Mouse (Mus musculus): ENCODE measurements around the gene 1700025C18Rik.
A peak's percentile ranks its signal among the peaks of the same experiment; 100 is the strongest.

1700025C18Rik gene

DNA sequence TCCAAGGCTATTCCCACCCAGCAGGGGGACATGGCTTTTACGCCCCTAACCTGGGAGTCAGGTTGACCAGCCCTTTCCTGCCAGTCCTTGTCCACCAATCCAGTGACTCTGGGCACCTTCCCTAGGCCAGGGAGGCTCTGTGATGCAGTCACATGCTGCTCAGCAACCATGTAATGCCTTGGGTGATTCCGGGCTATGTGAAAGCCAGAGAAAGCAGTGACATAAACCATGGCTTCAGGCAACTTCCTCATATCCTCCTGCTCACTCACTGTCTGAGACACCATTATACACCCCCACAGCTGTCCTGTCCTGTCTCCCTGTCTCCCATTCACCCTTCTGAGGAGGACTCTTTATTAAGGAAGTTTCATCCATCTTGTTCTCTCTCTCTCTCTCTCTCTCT, at the start of gene 1700025C18Rik:
Gene 1700025C18Rik (minus strand): TSS at position 101 of the 400 bp plus-strand sequence.
- no peak for DNase-seq

DNA sequence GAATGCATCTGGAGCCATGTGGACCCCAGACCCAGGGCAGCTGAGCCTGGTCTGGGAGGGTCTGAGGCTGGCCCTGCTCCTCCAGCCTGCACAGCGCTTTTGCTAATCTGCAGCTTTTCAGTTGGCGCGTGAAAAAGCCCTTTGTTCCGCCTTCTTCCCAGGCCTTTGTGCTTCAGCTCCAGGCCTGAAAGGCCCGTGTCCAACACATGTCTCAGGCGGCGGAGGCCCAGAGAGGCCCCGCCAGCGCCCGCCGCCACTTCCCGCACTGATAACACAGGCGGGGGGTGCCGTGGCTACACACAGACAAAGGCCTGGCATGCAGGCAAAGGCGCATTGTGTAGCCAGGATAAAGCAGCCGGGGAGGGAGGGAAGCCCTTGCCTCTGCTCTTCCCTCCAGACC, 45.5 kb upstream of the 1700025C18Rik start:
- DNase-seq: no peak

DNA sequence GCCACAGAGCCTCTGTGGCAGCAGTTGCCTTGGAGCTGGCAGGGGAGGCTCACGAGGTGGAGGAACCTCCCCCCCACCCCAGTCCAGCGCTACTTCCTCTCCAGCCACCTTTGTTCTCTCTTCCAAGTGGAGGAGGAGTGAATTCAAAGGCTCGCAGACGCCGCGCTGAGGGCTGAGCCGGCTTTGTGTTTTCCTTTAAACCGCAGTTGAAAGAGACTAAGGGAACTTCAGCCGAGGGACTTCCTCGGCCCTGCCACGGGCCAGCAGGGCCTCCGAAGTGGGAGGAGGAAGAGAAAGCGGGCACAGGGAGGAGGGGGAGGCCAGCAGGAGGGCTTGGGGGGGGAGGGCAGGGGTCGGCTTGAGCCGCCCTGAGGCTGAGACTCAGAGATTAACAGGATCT, 43.0 kb upstream of the 1700025C18Rik start:
- DNase-seq: no peak

DNA sequence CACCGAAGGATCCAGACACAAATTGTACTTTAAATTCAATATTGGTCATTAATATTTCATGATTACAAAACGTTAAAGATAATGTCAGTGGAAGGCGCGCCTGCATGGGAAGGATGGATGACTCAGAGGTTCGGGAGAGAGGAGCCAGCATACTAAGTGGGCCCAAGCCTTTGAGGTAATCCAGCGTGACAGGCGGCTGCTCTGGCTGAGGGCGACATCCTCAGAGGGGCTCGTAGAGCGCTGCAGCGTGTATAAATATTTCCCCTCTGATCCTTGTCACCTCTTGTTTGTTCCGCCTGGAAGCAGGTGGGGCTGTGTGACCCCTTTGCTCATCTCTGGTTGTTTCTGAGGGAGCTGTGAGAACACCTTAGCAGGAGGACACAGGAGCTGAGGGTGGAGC, 40.9 kb upstream of the 1700025C18Rik start:
- no peak for DNase-seq

DNA sequence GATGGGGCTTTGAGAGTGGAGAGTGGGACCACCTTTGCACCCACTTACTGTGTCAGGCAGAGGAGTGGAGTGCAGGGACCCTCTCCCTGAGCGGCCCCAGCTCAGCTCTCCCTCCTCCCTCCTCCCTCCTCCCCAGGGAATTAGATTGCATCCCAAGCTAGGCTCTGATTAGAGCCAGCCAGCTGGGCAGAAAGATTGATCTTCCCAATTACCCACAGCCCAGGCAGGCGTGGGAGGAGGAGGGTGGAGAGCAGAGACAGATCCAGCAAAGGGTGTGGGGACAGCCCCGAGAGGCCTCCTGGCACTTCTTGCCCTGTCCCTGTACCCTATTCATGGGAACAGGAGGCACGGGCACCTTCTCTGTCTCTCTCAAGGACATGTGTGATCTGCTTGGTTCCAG, 38.6 kb upstream of the 1700025C18Rik start:
- no peak for DNase-seq

DNA sequence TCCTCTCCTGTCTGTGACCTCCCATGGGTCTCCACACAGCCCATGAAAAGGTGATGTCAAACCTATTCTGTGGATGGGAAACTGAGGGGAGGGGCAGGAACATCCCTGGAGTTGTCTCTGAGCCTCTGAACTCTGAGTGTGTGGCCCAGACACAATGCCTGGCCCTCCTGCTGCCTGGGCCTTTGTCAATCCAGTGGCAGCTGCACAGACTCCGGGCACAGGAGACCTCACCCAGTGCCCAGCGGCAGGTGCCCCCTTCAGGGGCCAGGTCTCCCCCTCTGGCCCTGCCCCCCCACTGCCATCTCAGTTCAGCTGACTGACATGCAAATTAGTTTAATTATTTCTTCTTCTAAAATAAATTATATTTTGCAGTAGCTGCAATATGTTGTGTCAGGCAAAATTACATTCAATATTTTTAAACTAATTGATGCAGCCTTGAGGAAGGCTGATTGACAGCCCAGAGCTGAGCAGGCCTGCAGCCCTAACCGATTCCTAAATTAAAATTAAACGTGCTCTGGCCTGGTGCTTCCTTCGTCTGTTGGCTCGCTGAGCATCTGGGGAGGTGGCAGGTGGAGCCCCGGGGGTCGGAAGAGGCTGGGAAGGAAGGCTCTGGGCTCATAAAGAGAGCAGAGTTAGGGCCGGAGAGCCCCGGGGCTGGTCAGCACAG, 36.5 kb upstream of the 1700025C18Rik start:
- no peak for DNase-seq

DNA sequence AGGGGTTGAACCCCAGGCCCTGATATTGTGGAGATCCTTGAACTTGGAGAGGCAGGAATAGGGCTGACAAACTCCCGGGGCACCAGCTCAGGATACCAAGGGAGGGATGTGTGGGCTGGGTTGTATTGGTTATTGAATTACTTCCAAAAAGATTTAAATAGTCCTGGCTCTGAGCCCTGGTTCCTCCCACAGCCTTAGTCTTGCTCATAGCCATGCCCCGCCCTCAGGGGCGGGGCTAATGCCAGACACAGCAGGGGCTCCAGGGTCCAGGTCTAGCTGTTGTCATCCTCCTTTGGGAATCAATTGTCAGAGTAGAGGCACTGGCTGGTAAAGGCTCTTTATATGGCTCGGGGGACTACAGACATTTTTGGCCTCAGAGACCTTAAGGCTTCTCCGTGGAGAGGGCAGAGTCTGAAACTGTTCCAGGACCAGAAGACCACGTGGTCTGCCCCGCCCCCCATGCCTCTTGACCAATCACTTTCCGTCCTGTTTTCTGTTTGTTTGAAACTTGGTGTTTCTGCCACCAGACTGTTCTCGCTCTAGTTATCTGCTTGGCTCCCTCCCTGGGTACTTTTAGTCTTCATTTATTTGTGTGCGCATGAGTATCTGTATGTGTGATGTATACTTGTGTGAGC, 30.8 kb upstream of the 1700025C18Rik start:
- peak; percentile 33 for DNase-seq

DNA sequence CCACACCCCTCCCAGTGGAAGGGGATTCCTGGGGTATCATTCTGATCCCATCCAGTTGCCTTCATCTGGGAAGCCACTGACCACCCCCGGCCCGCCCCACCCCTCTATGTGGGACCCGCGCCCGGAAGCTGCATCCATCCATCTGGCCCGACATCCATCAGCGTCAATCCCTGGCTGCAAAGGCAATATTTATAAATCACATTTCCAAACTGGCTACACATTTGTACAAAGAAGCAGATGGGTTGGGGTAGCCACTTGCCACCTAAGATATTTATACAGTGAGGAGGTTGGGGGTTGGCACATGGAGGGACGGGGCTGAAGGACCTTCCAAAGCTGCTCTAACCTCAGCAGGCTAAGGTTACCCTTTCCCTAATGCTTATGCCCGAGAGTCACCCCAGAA, 30.2 kb upstream of the 1700025C18Rik start:
- DNase-seq: no peak

DNA sequence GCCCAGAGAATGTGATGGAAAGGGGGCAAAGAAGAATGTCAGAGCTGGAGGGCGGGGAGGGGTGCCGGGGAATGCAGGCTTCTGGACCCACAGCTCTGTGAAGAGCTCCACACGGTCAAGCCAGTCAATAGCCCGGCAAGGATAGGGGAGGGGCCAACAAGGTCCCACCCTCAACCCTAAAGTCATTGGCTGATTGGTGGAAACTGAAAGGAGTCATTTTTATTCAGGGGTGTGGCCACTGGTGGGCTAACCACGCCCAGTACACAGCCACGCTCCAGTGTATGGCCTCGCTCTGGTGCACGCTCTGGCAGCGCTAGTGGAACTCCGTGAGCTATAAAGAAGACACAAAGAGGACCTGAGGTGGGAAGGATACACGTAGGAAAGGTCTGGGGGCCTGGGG, 23.2 kb upstream of the 1700025C18Rik start:
- no peak for DNase-seq

DNA sequence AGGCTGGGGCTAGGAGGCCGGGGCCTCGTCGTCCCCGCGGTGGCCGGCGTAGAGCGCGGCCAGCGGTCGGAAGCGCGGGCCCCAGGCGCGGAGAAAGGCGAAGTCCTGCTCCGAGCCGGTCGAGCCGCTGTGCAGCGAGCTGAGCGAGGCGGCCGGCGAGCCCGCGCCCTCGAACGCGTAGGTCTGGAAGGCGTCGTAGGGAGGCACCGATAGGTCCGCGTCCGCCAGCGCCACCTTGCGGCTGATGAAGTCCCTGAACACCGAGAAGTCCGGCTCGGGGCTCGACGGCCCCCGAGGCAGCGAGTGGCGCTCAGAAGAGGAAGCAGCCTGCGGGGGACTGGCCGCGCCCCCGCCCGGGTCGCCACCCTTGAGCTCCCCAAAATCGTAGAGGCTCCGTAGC, 21.6 kb upstream of the 1700025C18Rik start:
- DNase-seq: peak; percentile 90

DNA sequence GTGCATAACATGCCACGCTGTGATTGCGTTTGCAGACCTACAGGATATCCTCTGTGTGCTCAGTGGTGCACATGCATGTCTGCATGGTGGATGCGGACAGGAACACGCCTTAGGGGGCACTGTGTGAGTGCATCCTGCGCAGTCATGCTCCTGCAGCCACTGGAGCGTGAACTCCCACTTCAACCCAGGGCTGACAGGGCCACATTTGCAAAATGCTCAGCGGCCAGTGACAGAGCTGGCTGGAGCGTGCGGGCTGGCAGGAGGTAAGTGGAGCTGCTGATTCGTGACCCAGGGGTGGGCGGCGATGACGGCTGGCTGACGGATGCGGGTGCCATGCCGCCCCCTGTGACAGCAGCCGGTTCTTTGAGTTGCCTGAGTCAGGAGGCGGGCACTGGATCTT, 16.0 kb upstream of the 1700025C18Rik start:
- no peak for DNase-seq

DNA sequence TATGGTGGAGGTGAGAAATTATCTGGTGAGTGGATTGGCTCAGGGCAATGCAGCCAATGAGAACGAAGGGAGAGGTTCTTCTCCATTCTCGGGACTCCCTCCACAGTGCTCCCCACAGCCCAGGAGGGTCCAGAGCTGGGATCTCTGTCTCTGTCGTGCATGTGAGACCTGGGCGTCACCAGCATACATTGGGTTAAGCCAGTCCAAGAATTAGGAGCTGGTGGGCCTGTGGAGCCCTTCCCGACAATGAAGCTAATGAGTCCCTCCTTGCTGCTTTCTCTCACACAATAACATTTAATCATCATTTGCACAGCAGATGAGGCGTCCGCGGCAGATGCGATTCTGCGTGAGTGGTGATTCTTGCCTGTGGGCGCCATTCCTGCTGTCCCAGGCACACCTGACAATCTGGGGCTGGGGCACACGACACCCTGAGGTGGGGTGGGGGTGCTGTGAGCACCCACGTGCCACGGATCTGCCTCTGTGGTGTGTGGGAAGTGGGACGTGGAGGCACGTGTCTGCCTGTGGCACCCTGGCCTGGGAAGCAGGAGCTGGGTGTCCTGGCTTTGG, 15.0 kb upstream of the 1700025C18Rik start:
- DNase-seq: no peak

DNA sequence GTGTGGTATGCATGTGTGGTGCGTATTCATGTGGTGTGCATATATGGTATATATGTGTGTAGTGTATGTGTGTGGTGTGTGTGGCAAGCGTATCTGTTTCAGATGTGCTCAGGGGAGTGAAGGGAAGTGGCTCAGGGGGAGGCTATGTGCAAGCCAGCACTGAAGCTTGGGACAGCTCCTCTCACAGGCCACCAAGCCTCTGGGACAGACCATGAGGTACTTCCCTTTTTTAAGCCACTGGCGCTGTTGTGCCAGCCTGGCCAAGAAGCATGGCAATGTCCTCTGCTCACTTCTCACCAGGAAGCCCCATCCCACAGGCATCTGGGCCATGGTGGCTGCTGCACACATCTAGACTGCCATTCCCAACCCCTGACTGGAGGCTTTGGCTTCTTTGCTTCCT, 12.4 kb upstream of the 1700025C18Rik start:
- no peak for DNase-seq

DNA sequence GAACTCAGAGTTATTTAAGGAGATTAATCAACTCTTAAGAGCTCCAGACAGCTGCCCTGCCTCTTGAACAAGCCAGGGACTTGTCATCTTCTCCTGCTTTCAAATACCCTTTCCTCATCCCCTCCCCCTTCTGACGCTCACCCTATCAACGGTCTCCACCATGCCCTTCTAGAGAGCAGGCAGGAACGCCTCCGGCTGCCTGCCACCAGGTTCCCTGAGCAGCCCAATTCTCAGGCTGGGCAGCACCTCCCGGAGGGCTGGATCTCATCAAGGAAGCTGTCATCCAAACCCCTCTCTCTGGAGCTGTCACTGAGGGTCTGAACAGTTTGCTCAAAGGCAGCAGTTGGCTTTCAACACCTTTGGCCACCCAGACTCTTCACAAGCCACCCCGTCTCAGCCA, 10.2 kb upstream of the 1700025C18Rik start:
- peak; percentile 21 for DNase-seq

DNA sequence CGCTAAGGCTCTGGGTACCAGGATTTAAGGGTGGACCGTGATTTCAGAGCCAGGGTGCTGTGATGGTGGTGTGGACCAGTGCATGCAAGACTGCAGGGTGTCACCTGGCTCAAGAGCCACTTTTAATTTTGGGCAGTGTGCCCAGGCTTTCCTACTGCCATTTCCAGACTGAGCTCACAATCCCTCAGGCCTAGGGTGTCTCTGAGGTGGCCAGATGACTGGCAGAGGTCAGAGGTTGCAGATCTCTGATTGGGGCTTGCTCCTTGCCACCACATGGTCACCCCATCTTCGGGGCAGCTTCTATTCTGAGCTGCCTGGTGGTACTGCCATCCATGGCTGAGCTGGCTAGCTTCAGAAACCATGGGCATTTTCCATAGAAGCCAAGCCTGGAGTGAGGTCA, 8.3 kb upstream of the 1700025C18Rik start:
- DNase-seq: no peak

DNA sequence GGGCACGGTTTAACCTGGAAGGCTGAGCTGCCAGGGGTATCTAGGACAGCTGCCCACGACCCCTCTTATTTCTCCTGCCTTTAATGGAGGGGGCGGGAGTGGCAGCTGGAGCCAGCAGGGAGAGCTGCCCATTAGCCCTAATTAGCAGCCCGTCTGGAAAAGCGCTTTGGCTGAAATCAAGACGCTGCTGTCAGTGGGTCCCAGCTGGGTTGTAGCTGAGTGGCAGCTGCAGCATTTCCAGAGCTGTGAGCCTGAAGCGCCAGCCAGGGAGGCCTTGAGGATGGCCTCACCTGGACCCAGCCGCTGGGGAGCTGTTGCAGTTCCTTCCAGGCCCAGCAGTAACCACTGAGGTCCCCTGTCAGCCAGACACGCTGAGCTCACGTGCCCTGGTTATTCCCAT, 5.8 kb upstream of the 1700025C18Rik start:
- DNase-seq: peak; percentile 43

DNA sequence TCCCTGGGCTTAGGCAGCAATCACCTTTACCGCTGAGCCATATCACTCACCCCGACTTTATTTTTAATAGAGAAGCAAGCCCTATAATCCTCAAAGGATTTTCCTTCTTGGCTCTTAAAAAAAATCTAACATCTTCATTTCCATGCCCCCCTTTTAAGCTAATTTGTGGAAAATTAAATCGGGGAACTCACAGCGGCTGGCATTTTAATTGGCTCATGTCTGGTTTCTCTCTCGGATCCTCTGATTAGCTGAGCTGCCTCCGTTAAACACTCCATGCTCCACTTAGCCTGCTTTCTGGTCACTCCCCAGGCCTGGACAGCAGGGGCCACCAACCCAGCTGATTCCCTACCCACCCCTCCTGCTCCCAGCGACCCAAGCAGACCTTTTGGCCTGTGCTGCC, 1.8 kb upstream of the 1700025C18Rik start:
- DNase-seq: no peak

DNA sequence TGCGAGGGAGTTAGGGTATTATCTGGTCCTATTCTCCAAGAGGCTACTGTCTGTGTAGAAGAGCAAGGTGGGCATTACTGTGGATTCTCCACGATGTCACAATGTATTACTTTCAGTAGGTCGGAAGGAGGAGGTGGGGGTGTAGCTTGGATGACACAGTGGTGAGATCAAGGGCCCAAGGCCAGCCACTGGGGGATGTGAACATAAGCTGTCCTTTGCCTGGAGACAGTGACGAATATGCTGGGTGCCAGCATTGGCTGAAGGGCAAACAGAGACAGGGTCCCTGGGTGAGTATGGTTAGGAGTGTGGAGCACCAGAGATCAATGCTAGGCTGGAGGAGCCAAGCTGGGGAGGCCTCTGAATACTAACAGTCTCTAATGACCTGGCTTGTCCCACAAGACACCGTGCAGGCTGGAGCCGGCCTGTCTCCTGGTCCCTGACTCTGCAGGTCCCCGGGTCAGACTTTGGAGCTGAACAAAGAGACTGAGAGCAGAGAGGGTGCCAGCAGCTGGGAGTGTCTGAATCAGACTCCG, 949 bp upstream of the 1700025C18Rik start:
- DNase-seq: no peak

DNA sequence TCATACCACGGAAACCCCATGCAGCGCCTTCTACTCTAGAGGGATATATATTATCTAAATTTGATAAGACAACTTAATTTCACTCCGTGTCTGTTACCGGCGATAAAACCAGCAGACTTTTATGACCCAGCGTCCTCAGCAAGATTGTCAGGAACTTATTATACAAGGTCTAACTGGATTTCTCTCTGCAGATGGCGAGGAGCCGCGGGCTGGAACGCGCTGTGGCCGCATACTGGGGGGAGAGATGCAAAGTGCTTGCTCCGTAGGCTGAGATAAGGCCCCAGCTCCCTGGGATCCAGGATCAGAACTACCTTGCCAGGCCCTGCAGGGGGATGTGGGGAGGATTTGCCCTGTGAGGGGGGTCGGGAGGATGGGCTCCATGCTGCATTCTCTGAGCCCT, 1.1 kb downstream of the 1700025C18Rik start:
- no peak for DNase-seq

DNA sequence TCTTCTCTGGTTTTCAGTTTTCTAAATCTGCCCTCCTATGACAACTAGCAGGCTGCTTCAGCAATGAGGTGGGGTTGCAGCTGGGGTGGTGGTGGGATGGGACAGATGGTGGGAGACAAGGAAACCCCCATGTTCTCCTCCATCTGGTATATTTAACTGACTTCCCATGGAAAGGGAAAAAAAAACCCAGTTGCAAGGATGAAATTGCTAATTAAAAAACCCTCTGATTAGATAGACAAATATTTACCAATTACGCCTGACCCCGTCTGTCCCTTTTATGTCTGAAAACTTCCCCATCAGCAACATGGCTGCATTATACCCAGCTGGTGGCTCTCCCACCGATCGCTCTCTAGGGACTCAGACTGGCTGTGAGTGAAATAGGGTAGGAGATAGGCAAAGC, 3.9 kb downstream of the 1700025C18Rik start:
- DNase-seq: no peak

DNA sequence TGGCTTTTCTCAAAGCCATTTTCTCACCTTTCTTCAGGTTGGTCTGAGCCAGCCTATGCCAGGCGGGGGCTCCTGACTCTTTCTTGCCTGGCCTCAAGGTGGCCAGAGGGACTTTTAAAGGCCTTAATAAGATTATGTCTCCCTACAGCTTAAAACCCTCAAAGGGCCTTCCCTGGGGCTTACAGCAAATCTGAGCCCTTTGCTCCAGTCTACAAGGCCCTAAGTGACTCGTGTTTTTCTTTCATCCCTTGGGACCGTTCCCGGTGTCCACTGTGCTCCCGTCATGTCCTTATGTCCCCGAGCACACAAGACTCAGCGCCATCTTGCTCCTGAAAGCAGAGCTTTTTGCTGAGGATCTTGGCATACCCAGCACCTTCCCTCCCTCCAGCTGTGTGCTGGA, 9.3 kb downstream of the 1700025C18Rik start:
- no peak for DNase-seq

DNA sequence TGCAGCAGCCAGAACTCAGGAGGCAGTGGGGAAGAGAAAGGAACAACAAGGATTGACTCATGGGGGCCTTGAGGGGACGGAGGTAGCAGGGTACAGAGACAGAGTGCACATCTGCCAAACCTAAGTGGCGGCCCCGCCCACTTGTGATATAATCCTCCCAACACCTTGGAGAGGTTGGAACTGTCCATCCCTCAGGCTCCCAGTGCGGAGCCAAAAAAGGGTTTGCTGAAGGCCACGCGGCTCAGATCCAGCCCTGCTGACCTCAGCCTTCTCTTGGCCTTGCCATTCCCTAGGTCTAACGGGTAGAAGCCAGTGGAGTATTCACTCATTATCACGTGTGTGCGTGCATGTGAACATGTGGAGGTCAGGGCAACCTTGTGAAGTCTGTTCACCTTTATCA, 9.9 kb downstream of the 1700025C18Rik start:
- DNase-seq: no peak

DNA sequence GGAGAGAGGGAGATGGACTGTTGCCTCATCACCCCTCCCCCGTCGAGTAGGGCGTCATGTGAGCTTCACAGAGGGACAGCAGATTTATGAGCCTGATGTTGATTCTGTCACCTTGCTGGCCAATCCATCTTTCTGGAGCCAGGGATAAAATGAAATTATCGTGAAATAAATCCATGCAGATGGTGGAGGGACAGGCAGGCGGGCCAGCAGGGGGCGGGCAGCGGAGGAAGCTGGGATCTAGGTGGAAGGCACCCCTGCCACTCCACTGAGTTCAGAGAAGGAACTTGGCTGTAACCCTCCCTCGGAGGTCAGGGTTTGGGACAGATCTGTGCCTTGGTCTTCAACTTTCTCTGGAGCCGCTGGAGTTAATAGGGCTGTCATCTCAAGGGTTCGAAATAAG, 11.9 kb downstream of the 1700025C18Rik start:
- peak; percentile 48 for DNase-seq

DNA sequence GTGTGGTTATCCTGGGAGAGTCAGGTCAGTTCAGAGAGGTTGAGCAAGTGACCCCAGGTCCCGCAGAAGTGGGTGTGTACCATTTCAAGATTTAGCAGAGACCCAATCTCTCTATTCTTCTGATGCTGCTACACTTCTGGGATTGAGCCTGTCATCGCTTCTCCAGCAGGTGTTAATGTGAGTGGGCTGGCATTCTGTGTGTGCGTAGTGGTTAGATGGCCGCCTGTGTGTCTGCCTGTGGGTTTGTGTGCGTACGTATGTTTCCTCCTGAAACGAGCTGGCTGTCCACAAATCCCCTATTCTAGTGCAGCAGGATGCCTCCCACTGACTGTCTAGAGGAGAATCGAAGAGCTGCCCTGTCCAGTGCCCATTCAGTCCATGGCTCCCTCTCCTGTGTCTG, 12.5 kb downstream of the 1700025C18Rik start:
- DNase-seq: no peak

Measured in lung, postnatal 10 days (tissue).